Mouse (Mus musculus) bone marrow macrophage, adult 2 months (primary cell): Measurements from ENCODE around the gene Rab21.

ENCODE experiments used
- CTCF ChIP-seq: IDR thresholded peaks from 2 replicates; pipeline ENCODE4 v1.5.1; 2012; ENCODE audit warnings: low read depth, mild to moderate bottlenecking, low read length, moderate library complexity
- POLR2A ChIP-seq: IDR thresholded peaks from 2 replicates; pipeline ENCODE4 v1.6.1; 2012; ENCODE audit warnings: mild to moderate bottlenecking, low read depth, low read length, borderline replicate concordance

- no peak for TF ChIP-seq POLR2A
- TF ChIP-seq CTCF = no peak
Observed at GRCm38 (mm10) chr10:115262926-115263562, 52.4 kb downstream of the Rab21 start.
